Mouse (Mus musculus) Patski (cell line): ENCODE measurements around the gene Dot1l. TPM values are rescaled to one million over a fixed set of nuclear protein-coding genes. Genes with fewer than 3 reads are reported as not detected.

Experiments
- ATAC-seq: fragments of 100-300 bp; one replicate; pipeline ENCODE4 v1.8.0; 2021
- CTCF ChIA-PET: fragments of 350-600 bp; sonication (Branson Sonifier 250); formaldehyde crosslinking; loops from one replicate; lab custom pipeline; 2022; ENCODE audit warnings: inconsistent platforms; lab: Charles Lee
- POLR2A ChIA-PET: fragments of 350-600 bp; sonication (Branson Sonifier 250); formaldehyde crosslinking; loops from one replicate; lab custom pipeline; 2022; ENCODE audit warnings: antibody characterized with exemption, inconsistent platforms; lab: Charles Lee
- DNase-seq: peaks from one replicate; pipeline ENCODE4 v3.0.0-alpha.2; 2011; ENCODE audit warnings: low read depth, low spot score
- H3K27me3 ChIP-seq: fragments of 371-371 bp; one replicate; pipeline ENCODE4 v1.5.1; 2021
- CTCF ChIP-seq: fragments of 100-300 bp; IDR thresholded peaks from one replicate; pipeline ENCODE4 v1.5.1; 2021
- in situ Hi-C: fragments of 300-500 bp; cut with MboI; formaldehyde crosslinking; loops from 3 replicates; pipeline ENCODE4 v1.11.1; 2018; ENCODE audit warnings: low pct_unique_long_range_greater_than_20kb, mixed read lengths
- polyA plus RNA-seq: library from polyadenylated mRNA; unstranded; gene quantifications from one replicate; pipeline ENCODE4 v1.2.3, GENCODE M21; 2021

Dot1l gene
- polyA plus RNA-seq, 1 experiment from 2014 or later: 24.0 TPM

DNA sequence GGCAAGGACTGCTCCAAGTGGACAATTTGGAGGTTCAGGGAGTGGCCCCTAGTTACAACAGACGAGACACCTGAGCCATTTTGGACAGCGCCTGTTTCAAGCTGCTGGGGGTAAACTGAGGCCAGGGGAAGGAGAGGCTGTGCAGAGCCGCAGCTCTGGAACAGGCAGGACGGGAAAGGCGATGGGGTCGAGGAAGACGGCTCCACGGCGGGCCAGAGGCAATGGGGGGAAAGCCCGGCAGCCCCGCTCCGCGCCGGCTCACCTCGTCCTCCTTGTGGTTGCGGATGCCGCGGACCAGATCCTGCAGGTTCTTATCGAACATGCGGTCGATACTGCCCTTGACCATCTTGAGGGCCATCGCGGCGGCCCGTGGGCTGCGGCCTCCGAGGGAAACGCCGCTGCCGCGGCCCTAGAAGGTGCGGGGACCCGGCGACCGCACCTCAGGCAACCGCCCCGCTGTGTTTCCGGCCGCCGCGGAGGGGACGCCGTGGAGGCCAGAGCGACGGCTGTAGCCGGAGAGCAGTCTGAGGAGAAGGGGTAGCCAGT, 13.3 kb upstream of the Dot1l start:
- no peak for TF ChIP-seq CTCF
- ChIA-PET CTCF (interaction anchor here (1.2 to 1.5 kb wide), 3 partner anchors 29 to 176 kb away, joined by 3 to 4 read pairs (median 3); no protein-coding TSS in a partner anchor), POLR2A (interaction anchor here (1.2 to 1.8 kb wide), 3 partner anchors 18 to 25 kb away, joined by 3 to 4 read pairs (median 3); no protein-coding TSS in a partner anchor)
- in situ Hi-C loops: no loop called here
- DNase-seq (no peak), ATAC-seq (no peak)
- no peaks in the 10 kb centered on the region for H3K27me3 ChIP-seq

GRCm38 (mm10) chr10:80742180-80742978, 12.6 kb upstream of the Dot1l start, which contains the start of gene Ap3d1:
Gene Ap3d1 (minus strand): TSS chr10:80742264.
- in situ Hi-C loops: no loop called here
- ChIA-PET POLR2A (interaction anchor here (1.2 to 1.8 kb wide), 3 partner anchors 19 to 26 kb away, joined by 3 to 4 read pairs (median 3); no protein-coding TSS in a partner anchor), CTCF (interaction anchor here (0.7 to 1.3 kb wide), 2 partner anchors 177 to 181 kb away, joined by 3 read pairs; no protein-coding TSS in a partner anchor)
- no peaks in the 10 kb centered on the region for H3K27me3 ChIP-seq
- ATAC-seq (peak; percentile 95), DNase-seq (peak; percentile 98)
- TF ChIP-seq CTCF: no peak

GRCm38 (mm10) chr10:80744262-80744661, 10.7 kb upstream of the Dot1l start:
- TF ChIP-seq CTCF: no peak

GRCm38 (mm10) chr10:80747410-80747809, 7.6 kb upstream of the Dot1l start:
- ChIA-PET CTCF (interaction anchor here (0.6 to 3.5 kb wide), 9 partner anchors 9 to 131 kb away, joined by 3 to 28 read pairs (median 5); no protein-coding TSS in a partner anchor), POLR2A (interaction anchor here (0.5 to 1.4 kb wide), 2 partner anchors 71 to 251 kb away, joined by 3 to 4 read pairs; no protein-coding TSS in a partner anchor)
- in situ Hi-C loops: loop anchor here (5.0 kb wide), 4 partner anchors 50 to 245 kb away; partner anchors contain the start of genes Plekhj1 and Sf3a2
- no peaks in the 10 kb centered on the region for H3K27me3 ChIP-seq
- DNase-seq (no peak), ATAC-seq (no peak)
- TF ChIP-seq CTCF: no peak

More at GRCm38 (mm10) chr10:80744262-80744661, 10.7 kb upstream of the Dot1l start:
- in situ Hi-C loops: no loop called here
- no peak for DNase-seq
- POLR2A ChIA-PET: no interaction called here
- H3K27me3 ChIP-seq: no peaks in the 10 kb centered on the region
- CTCF ChIA-PET: interaction anchor here (1.2 kb wide), 1 partner anchor 70 kb away, joined by 3 read pairs; no protein-coding TSS in a partner anchor
- ATAC-seq: no peak

- in situ Hi-C loops: loop anchor here (5.0 kb wide), 4 partner anchors 49 to 244 kb away; partner anchors contain the start of genes Plekhj1 and Sf3a2
- DNase-seq (no peak), ATAC-seq (no peak)
- POLR2A ChIA-PET: interaction anchor here (1.2 kb wide), 1 partner anchor 29 kb away, joined by 3 read pairs; no protein-coding TSS in a partner anchor
- CTCF ChIA-PET: interaction anchor here (0.8 to 3.5 kb wide), 8 partner anchors 9 to 130 kb away, joined by 3 to 28 read pairs (median 4); no protein-coding TSS in a partner anchor
- no peaks in the 10 kb centered on the region for H3K27me3 ChIP-seq
- no peak for TF ChIP-seq CTCF
Measured at GRCm38 (mm10) chr10:80748609-80749008, 6.4 kb upstream of the Dot1l start.

GRCm38 (mm10) chr10:80751188-80751832, 3.7 kb upstream of the Dot1l start:
- TF ChIP-seq CTCF: no peak
- H3K27me3 ChIP-seq: no peaks in the 10 kb centered on the region
- in situ Hi-C loops: no loop called here
- ChIA-PET POLR2A (interaction anchor here (1.0 to 1.5 kb wide), 2 partner anchors 15 to 24 kb away, joined by 3 to 4 read pairs; no protein-coding TSS in a partner anchor), CTCF (interaction anchor here (0.6 to 2.9 kb wide), 6 partner anchors 12 to 54 kb away, joined by 3 to 12 read pairs (median 4); no protein-coding TSS in a partner anchor)
- DNase-seq: peak; percentile 89
- ATAC-seq: peak; percentile 48

DNA sequence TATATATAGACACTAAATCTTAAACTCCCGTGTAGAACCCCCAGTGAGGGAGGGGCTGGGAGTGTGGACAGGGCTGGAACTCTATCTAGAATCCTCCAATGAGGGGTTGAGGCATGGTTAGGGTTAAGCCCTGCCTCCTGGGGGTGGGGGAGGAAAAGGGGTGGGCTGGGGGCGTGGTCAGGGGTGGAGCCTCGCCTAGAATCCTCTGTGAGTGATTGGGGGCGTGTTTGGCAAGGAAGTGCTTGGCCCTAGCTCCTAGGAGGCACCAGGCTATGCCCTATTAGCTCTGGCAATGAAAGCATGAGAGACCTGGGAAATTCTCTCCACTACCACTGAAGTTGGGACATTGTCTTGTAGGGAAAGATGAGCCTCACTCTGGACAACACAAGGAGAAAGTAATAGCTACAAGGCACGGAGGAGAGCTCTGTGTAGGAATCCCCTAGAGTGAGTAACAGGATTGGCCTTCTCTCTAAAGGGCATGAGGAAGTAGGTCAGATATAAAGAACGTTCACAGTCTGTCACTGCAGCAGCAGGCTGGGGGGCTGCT, 2.9 kb upstream of the Dot1l start:
- ChIA-PET CTCF (interaction anchor here (0.6 to 2.9 kb wide), 4 partner anchors 11 to 23 kb away, joined by 3 to 12 read pairs (median 6); no protein-coding TSS in a partner anchor), POLR2A (interaction anchor here (0.7 to 2.1 kb wide), 4 partner anchors 10 to 47 kb away, joined by 3 to 5 read pairs (median 4); partner anchors contain the start of gene Plekhj1)
- no peak for TF ChIP-seq CTCF
- peak; percentile 45 for ATAC-seq
- DNase-seq: no peak
- H3K27me3 ChIP-seq: no peaks in the 10 kb centered on the region
- in situ Hi-C loops: no loop called here

DNA sequence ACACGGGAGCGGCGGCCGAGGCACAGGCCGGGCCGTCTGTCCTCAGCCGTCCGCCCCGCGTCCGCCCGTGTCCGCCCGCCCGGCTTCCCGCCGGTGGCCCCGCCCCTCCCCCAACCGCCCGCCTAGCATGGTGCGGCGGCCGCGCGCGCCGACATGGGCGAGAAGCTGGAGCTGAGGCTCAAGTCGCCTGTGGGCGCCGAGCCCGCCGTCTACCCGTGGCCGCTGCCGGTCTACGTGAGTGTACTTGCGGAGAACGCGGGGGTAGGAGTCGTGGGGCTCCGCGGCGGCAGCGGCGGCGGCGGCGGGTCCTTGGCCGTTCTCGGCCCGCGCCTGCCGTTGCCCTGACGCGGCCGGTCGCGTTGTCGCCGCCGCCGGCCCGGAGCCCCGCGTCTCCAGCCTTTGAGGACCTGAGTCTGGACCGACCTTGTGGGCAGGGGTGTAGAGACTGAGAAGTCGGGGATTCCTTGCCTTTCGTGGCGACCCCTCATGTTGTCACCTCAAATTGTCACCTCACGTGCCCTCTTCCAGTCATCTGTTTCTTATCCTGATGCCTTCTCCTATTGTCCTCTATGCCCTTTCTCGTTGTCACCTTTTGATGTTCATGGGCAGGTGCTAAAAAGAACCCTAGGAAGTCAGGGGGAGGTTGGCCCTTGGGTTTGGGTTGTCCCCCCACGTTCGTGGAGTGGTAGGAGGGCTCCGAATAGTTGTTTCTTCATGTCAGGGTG, 447 bp downstream of the Dot1l start:
- DNase-seq: no peak

More for the DNA sequence above, 447 bp downstream of the Dot1l start:
- CTCF ChIA-PET: interaction anchor here (7.0 kb wide), 1 partner anchor 18 kb away, joined by 43 read pairs; no protein-coding TSS in a partner anchor
- TF ChIP-seq CTCF: no peak
- in situ Hi-C loops: no loop called here
- POLR2A ChIA-PET: interaction anchor here (0.7 to 1.0 kb wide), 2 partner anchors 33 to 39 kb away, joined by 3 to 10 read pairs; no protein-coding TSS in a partner anchor
- no peak for ATAC-seq
- H3K27me3 ChIP-seq: no peaks in the 10 kb centered on the region
